In the genomic region with DNA sequence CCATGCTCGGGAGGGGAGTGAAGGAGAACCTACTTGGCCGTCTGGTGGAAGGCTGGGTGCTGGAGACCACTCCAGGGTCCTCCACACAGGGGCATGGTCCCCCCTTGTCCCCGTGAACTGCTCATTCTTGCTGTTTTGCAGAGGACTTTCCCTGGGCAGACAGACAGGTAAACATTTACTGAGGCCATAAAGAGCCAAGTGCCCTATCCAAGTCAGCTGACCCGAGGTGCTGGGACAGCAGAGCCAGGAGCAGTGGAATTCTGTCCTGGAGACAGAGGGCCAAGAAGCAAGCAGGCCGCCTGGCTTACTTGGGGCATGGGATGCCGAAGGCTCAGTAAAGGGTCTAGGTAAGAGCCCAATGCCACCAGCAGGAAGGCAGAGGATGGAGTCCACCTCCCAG, we compare ENCODE assay signal across 14 mouse cellular contexts. TPM values are rescaled to one million over a fixed set of nuclear protein-coding genes. Genes with fewer than 3 reads are reported as not detected.
DNase-seq lines count a peak whose midpoint lies in the region; ATAC-seq and TF ChIP-seq lines count a peak whose summit lies in the region.
"Had no signal": no experiment of that assay in that cellular context is flagged by ENCODE, and none has a peak within 500 bp of the region (broad histone marks: within the 10 kb centered on the region; RNA-seq: fewer than 3 reads in every experiment).

No protein-coding gene starts in this region.

- no peaks in the 10 kb centered on the region for H3K9me3 ChIP-seq in embryonic facial prominence, embryonic 15.5 days (replicated peaks)
- no peaks in the 10 kb centered on the region for H3K9me3 ChIP-seq in embryonic facial prominence, embryonic 10.5 days
- no peaks in the 10 kb centered on the region for H3K9me3 ChIP-seq in liver, embryonic 12.5 days (replicated peaks)
- H3K9me3 ChIP-seq in liver, embryonic 11.5 days (ENCODE audit: control insufficient read depth, low read length), result no peaks in the 10 kb centered on the region
- no peaks in the 10 kb centered on the region for H3K9me3 ChIP-seq in kidney, postnatal 0 days (replicated peaks; ENCODE audit: low read length)
- H3K9me3 ChIP-seq in stomach, embryonic 14.5 days (ENCODE audit: control insufficient read depth, low read depth, low read length), result no peaks in the 10 kb centered on the region
- H3K9me3 ChIP-seq: midbrain, embryonic 15.5 days; neural tube, embryonic 15.5 days had no signal

- TF ChIP-seq CTCF in kidney, postnatal 0 days (IDR thresholded peaks at IDR 0.05; ENCODE audit: low read depth), result no peak

- intact Hi-C loops in left cerebral cortex, postnatal 25 days (cut with DNase I), result no loop called here

- H3K4me3 ChIP-seq in embryonic facial prominence, embryonic 15.5 days (replicated peaks), result no peak overlapping the region
- H3K4me3 ChIP-seq in embryonic facial prominence, embryonic 10.5 days, result no peak overlapping the region
- H3K4me3 ChIP-seq in liver, embryonic 12.5 days, result no peak overlapping the region
- H3K4me3 ChIP-seq in liver, embryonic 11.5 days (ENCODE audit: low read depth, low read length), result no peak overlapping the region
- no peak overlapping the region for H3K4me3 ChIP-seq in kidney, postnatal 0 days (replicated peaks; ENCODE audit: low read depth, low read length)
- H3K4me3 ChIP-seq in stomach, embryonic 14.5 days (ENCODE audit: low read depth, low read length), result no peak overlapping the region
- H3K4me3 ChIP-seq: midbrain, embryonic 15.5 days; neural tube, embryonic 15.5 days had no signal

- H3K27me3 ChIP-seq in embryonic facial prominence, embryonic 15.5 days, result peaks cover 35% of the 10 kb centered on the region
- peaks cover 53% of the 10 kb centered on the region for H3K27me3 ChIP-seq in embryonic facial prominence, embryonic 10.5 days (replicated peaks; ENCODE audit: low read depth, poor library complexity, severe bottlenecking)
- H3K27me3 ChIP-seq in liver, embryonic 12.5 days (replicated peaks), result peaks cover 59% of the 10 kb centered on the region
- H3K27me3 ChIP-seq in liver, embryonic 11.5 days (replicated peaks; ENCODE audit: control insufficient read depth, insufficient read depth, low read length), result peaks cover 42% of the 10 kb centered on the region
- H3K27me3 ChIP-seq in kidney, postnatal 0 days (ENCODE audit: insufficient read depth, low read length), result no peaks in the 10 kb centered on the region
- H3K27me3 ChIP-seq in stomach, embryonic 14.5 days (ENCODE audit: control insufficient read depth, insufficient read depth, low read length), result peaks cover 20% of the 10 kb centered on the region

- 72% methylated on average over 6 of the region's 6 CpGs for WGBS in embryonic facial prominence, embryonic 15.5 days
- WGBS in embryonic facial prominence, embryonic 10.5 days, result 82% methylated on average over 6 of the region's 6 CpGs
- WGBS in liver, embryonic 12.5 days (ENCODE audit: insufficient replicate concordance), result 49% methylated on average over 6 of the region's 6 CpGs
- WGBS in liver, embryonic 11.5 days, result 62% methylated on average over 6 of the region's 6 CpGs
- WGBS in kidney, postnatal 0 days, result 49% methylated on average over 6 of the region's 6 CpGs
- WGBS in stomach, embryonic 14.5 days, result 59% methylated on average over 6 of the region's 6 CpGs

- H3K36me3 ChIP-seq in embryonic facial prominence, embryonic 15.5 days, result no peaks in the 10 kb centered on the region
- no peaks in the 10 kb centered on the region for H3K36me3 ChIP-seq in embryonic facial prominence, embryonic 10.5 days (replicated peaks)
- no peaks in the 10 kb centered on the region for H3K36me3 ChIP-seq in liver, embryonic 12.5 days
- H3K36me3 ChIP-seq in liver, embryonic 11.5 days (ENCODE audit: control insufficient read depth, insufficient read depth, low read length), result no peaks in the 10 kb centered on the region
- no peaks in the 10 kb centered on the region for H3K36me3 ChIP-seq in kidney, postnatal 0 days (ENCODE audit: insufficient read depth, low read length)
- no peaks in the 10 kb centered on the region for H3K36me3 ChIP-seq in stomach, embryonic 14.5 days (ENCODE audit: control insufficient read depth, insufficient read depth, low read length)
- H3K36me3 ChIP-seq: midbrain, embryonic 15.5 days; neural tube, embryonic 15.5 days had no signal

- no peak for ATAC-seq in embryonic facial prominence, embryonic 15.5 days (ENCODE audit: insufficient number of reproducible peaks, low FRiP score, low TSS enrichment, low read depth)
- no peak for ATAC-seq in liver, embryonic 12.5 days
- no peak for ATAC-seq in liver, embryonic 11.5 days (replicated peaks; ENCODE audit: low FRiP score)
- peak; percentile 4; the same call in 1 of the 2 replicates for ATAC-seq in kidney, postnatal 0 days (replicated peaks; ENCODE audit: low FRiP score, low read depth)
- no peak for ATAC-seq in stomach, embryonic 14.5 days (ENCODE audit: insufficient number of reproducible peaks, insufficient read depth, low FRiP score, low read depth)
- ATAC-seq: hindbrain, postnatal 0 days; midbrain, embryonic 15.5 days had no signal

- peaks cover 21% of the 10 kb centered on the region for H3K4me1 ChIP-seq in embryonic facial prominence, embryonic 15.5 days
- peaks cover 27% of the 10 kb centered on the region for H3K4me1 ChIP-seq in embryonic facial prominence, embryonic 10.5 days
- peaks cover 31% of the 10 kb centered on the region for H3K4me1 ChIP-seq in liver, embryonic 12.5 days
- peaks cover 12% of the 10 kb centered on the region for H3K4me1 ChIP-seq in liver, embryonic 11.5 days (replicated peaks; ENCODE audit: control insufficient read depth, insufficient read depth, low read length)
- peaks cover 21% of the 10 kb centered on the region; the same call in 1 of the 2 replicates for H3K4me1 ChIP-seq in kidney, postnatal 0 days (replicated peaks; ENCODE audit: insufficient read depth, low read length)
- peaks cover 2% of the 10 kb centered on the region; the same call in 1 of the 2 replicates for H3K4me1 ChIP-seq in stomach, embryonic 14.5 days (ENCODE audit: control insufficient read depth, insufficient read depth, low read length)

- DNase-seq in embryonic facial prominence, embryonic 10.5 days (ENCODE audit: low spot score), result no peak
- DNase-seq in liver, embryonic 11.5 days (ENCODE audit: low spot score), result no peak
- no peak for DNase-seq in kidney, postnatal 0 days (ENCODE audit: low spot score)
- DNase-seq in left cerebral cortex, postnatal 25 days (ENCODE audit: low spot score in 2 of 2), result no peak
- DNase-seq in layer of hippocampus, adult 8-10 months (ENCODE audit: low spot score in 2 of 2), result no peak
- DNase-seq: cerebellum, postnatal 36 days; right cerebral cortex, postnatal 14 days had no signal

- peak overlapping the region; percentile 44; the same call in 1 of the 2 replicates for H3K27ac ChIP-seq in embryonic facial prominence, embryonic 15.5 days (replicated peaks)
- H3K27ac ChIP-seq in embryonic facial prominence, embryonic 10.5 days (replicated peaks), result no peak overlapping the region
- 0 out of 2 replicates have a peak overlapping the region, but pooled peaks have one; percentile 8 for H3K27ac ChIP-seq in liver, embryonic 12.5 days
- no peak overlapping the region; the same call in 1 of the 2 replicates for H3K27ac ChIP-seq in liver, embryonic 11.5 days (ENCODE audit: low read depth, low read length)
- peak overlapping the region; percentile 82 for H3K27ac ChIP-seq in kidney, postnatal 0 days
- H3K27ac ChIP-seq in stomach, embryonic 14.5 days (ENCODE audit: low read length), result peak overlapping the region; percentile 52; the same call in 1 of the 2 replicates
- H3K27ac ChIP-seq: hindbrain, postnatal 0 days; liver, embryonic 14.5 days; midbrain, embryonic 15.5 days; neural tube, embryonic 15.5 days had no signal

- H3K4me2 ChIP-seq in embryonic facial prominence, embryonic 15.5 days (replicated peaks), result no peak overlapping the region
- H3K4me2 ChIP-seq in liver, embryonic 12.5 days, result no peak overlapping the region
- no peak overlapping the region for H3K4me2 ChIP-seq in liver, embryonic 11.5 days
- peak overlapping the region; percentile 18; the same call in 1 of the 2 replicates for H3K4me2 ChIP-seq in kidney, postnatal 0 days (ENCODE audit: low read length)
- H3K4me2 ChIP-seq in stomach, embryonic 14.5 days (replicated peaks; ENCODE audit: low read depth, low read length), result no peak overlapping the region
- H3K4me2 ChIP-seq: midbrain, embryonic 15.5 days; neural tube, embryonic 15.5 days had no signal

- no peak overlapping the region for H3K9ac ChIP-seq in embryonic facial prominence, embryonic 15.5 days
- H3K9ac ChIP-seq in liver, embryonic 12.5 days, result no peak overlapping the region
- no peak overlapping the region for H3K9ac ChIP-seq in liver, embryonic 11.5 days (ENCODE audit: low read depth, low read length)
- no peak overlapping the region for H3K9ac ChIP-seq in kidney, postnatal 0 days (ENCODE audit: low read depth, low read length)
- H3K9ac ChIP-seq in stomach, embryonic 14.5 days (replicated peaks; ENCODE audit: low read depth, low read length), result no peak overlapping the region; the same call in 1 of the 2 replicates
- H3K9ac ChIP-seq: liver, embryonic 14.5 days; midbrain, embryonic 15.5 days; neural tube, embryonic 15.5 days had no signal

RNA-seq across cellular contexts. Expression of a gene that starts 4.0 kb away (rescaled TPM):
- polyA plus RNA-seq in embryonic facial prominence, embryonic 15.5 days (2015; fragmentation: Nextera tagmentation; extraction: Ambion mirVana), result 3.9 and 5.5 TPM in 2 replicates
- polyA plus RNA-seq in embryonic facial prominence, embryonic 10.5 days (2016; fragmentation: Nextera tagmentation; extraction: Ambion mirVana), result 2.3 TPM in 2 replicates
- 2.2 and 2.7 TPM in 2 replicates for polyA plus RNA-seq in liver, embryonic 12.5 days (2016; fragmentation: Nextera tagmentation; extraction: Ambion mirVana)
- polyA plus RNA-seq in liver, embryonic 11.5 days (2014; fragmentation: Nextera tagmentation; extraction: Ambion mirVana), result 4.0 and 5.6 TPM in 2 replicates
- 14.1 and 16.1 TPM in 2 replicates for polyA plus RNA-seq in kidney, postnatal 0 days (2015; fragmentation: Nextera tagmentation; extraction: Ambion mirVana)
- polyA plus RNA-seq in stomach, embryonic 14.5 days (2014; fragmentation: Nextera tagmentation; extraction: Ambion mirVana), result 7.1 and 8.9 TPM in 2 replicates
- not detected for total RNA-seq in left cerebral cortex, postnatal 25 days (2021)
- total RNA-seq in layer of hippocampus, adult 8-10 months (2022), result under 1 TPM in 3 of 4 experiments, not detected in 1; 0.40 to 0.66 (median 0.47) TPM

RNA-seq across cellular contexts. Expression of a gene that starts 20.0 kb away (rescaled TPM):
- polyA plus RNA-seq in embryonic facial prominence, embryonic 15.5 days (2015; fragmentation: Nextera tagmentation; extraction: Ambion mirVana), result 21.5 and 23.8 TPM in 2 replicates
- 30.9 and 32.6 TPM in 2 replicates for polyA plus RNA-seq in embryonic facial prominence, embryonic 10.5 days (2016; fragmentation: Nextera tagmentation; extraction: Ambion mirVana)
- 9.6 and 10.0 TPM in 2 replicates for polyA plus RNA-seq in liver, embryonic 12.5 days (2016; fragmentation: Nextera tagmentation; extraction: Ambion mirVana)
- 12.6 and 14.5 TPM in 2 replicates for polyA plus RNA-seq in liver, embryonic 11.5 days (2014; fragmentation: Nextera tagmentation; extraction: Ambion mirVana)
- 16.6 and 19.0 TPM in 2 replicates for polyA plus RNA-seq in kidney, postnatal 0 days (2015; fragmentation: Nextera tagmentation; extraction: Ambion mirVana)
- 18.0 and 19.2 TPM in 2 replicates for polyA plus RNA-seq in stomach, embryonic 14.5 days (2014; fragmentation: Nextera tagmentation; extraction: Ambion mirVana)
- 10 to 100 TPM; 50.6 to 52.6 TPM for total RNA-seq in left cerebral cortex, postnatal 25 days (2021)
- 10 to 100 TPM; 32.0 to 40.0 (median 36.2) TPM for total RNA-seq in layer of hippocampus, adult 8-10 months (2022)

RNA-seq across cellular contexts. Expression of a gene that starts 32.7 kb away (rescaled TPM):
- polyA plus RNA-seq in embryonic facial prominence, embryonic 15.5 days (2015; fragmentation: Nextera tagmentation; extraction: Ambion mirVana), result 66.7 and 71.7 TPM in 2 replicates
- polyA plus RNA-seq in embryonic facial prominence, embryonic 10.5 days (2016; fragmentation: Nextera tagmentation; extraction: Ambion mirVana), result 34.1 and 35.6 TPM in 2 replicates
- 186 and 192 TPM in 2 replicates for polyA plus RNA-seq in liver, embryonic 12.5 days (2016; fragmentation: Nextera tagmentation; extraction: Ambion mirVana)
- polyA plus RNA-seq in liver, embryonic 11.5 days (2014; fragmentation: Nextera tagmentation; extraction: Ambion mirVana), result 144 and 150 TPM in 2 replicates
- polyA plus RNA-seq in kidney, postnatal 0 days (2015; fragmentation: Nextera tagmentation; extraction: Ambion mirVana), result 159 and 169 TPM in 2 replicates
- polyA plus RNA-seq in stomach, embryonic 14.5 days (2014; fragmentation: Nextera tagmentation; extraction: Ambion mirVana), result 80.3 and 82.5 TPM in 2 replicates
- 1 to 10 TPM; 4.0 to 4.8 TPM for total RNA-seq in left cerebral cortex, postnatal 25 days (2021)
- total RNA-seq in layer of hippocampus, adult 8-10 months (2022), result 10 to 100 TPM in 2 of 4 experiments, 1 to 10 TPM in 2; 7.0 to 23.0 (median 12.5) TPM

RNA-seq across cellular contexts. Expression of a gene that starts 32.9 kb away (rescaled TPM):
- polyA plus RNA-seq in embryonic facial prominence, embryonic 15.5 days (2015; fragmentation: Nextera tagmentation; extraction: Ambion mirVana), result 34.9 and 38.1 TPM in 2 replicates
- polyA plus RNA-seq in embryonic facial prominence, embryonic 10.5 days (2016; fragmentation: Nextera tagmentation; extraction: Ambion mirVana), result 43.9 and 46.9 TPM in 2 replicates
- 27.1 and 28.1 TPM in 2 replicates for polyA plus RNA-seq in liver, embryonic 12.5 days (2016; fragmentation: Nextera tagmentation; extraction: Ambion mirVana)
- polyA plus RNA-seq in liver, embryonic 11.5 days (2014; fragmentation: Nextera tagmentation; extraction: Ambion mirVana), result 38.6 and 39.3 TPM in 2 replicates
- 37.6 and 41.2 TPM in 2 replicates for polyA plus RNA-seq in kidney, postnatal 0 days (2015; fragmentation: Nextera tagmentation; extraction: Ambion mirVana)
- 35.6 and 38.3 TPM in 2 replicates for polyA plus RNA-seq in stomach, embryonic 14.5 days (2014; fragmentation: Nextera tagmentation; extraction: Ambion mirVana)
- total RNA-seq in left cerebral cortex, postnatal 25 days (2021), result 10 to 100 TPM; 24.6 to 27.2 TPM
- total RNA-seq in layer of hippocampus, adult 8-10 months (2022), result 10 to 100 TPM; 24.6 to 28.3 (median 26.9) TPM

Comparison
In these comparisons a context has a peak if more than half of its experiments do, and no peak if none do; other contexts are left out.
1. H3K27ac ChIP-seq: peak in embryonic facial prominence, embryonic 15.5 days (single experiment), liver, embryonic 12.5 days (single experiment), kidney, postnatal 0 days (single experiment) and stomach, embryonic 14.5 days (single experiment); none in embryonic facial prominence, embryonic 10.5 days (single experiment) and liver, embryonic 11.5 days (single experiment).